8 mouse cellular contexts compared by ENCODE assay signal in genomic region chr3:95315844-95316550, GRCm38 (mm10). TPM values are rescaled to one million over a fixed set of nuclear protein-coding genes. Genes with fewer than 3 reads are reported as not detected.
DNase-seq lines count a peak whose midpoint lies in the region; ATAC-seq and TF ChIP-seq lines count a peak whose summit lies in the region.

No protein-coding gene starts in this region.

- whole genome bisulfite sequencing in lung, embryonic 16.5 days, result 11% methylated on average over 9 of the region's 9 CpGs
- WGBS in limb, embryonic 10.5 days, result 16% methylated on average over 9 of the region's 9 CpGs
- 16% methylated on average over 9 of the region's 9 CpGs for WGBS in olfactory bulb, adult 2 months

- TF ChIP-seq POLR2A in embryonic fibroblast, embryonic 13.5 days (IDR thresholded peaks at IDR 0.05; ENCODE audit: low read depth, low read length), result no peak
- no peak for TF ChIP-seq POLR2A in olfactory bulb, adult 2 months (IDR thresholded peaks at IDR 0.05; ENCODE audit: insufficient read depth, low read depth, low read length)

- H3K4me3 ChIP-seq in lung, embryonic 16.5 days (ENCODE audit: low read length), result peak overlapping the region; percentile 92
- H3K4me3 ChIP-seq in embryonic fibroblast, embryonic 13.5 days (ENCODE audit: insufficient read depth, low read length), result peak overlapping the region; percentile 85
- peak overlapping the region; percentile 98 for H3K4me3 ChIP-seq in limb, embryonic 10.5 days
- H3K4me3 ChIP-seq in olfactory bulb, adult 2 months (ENCODE audit: insufficient read depth, low read depth, low read length), result peak overlapping the region; percentile 84

- no peak for TF ChIP-seq CTCF in embryonic fibroblast, embryonic 13.5 days (IDR thresholded peaks at IDR 0.05; ENCODE audit: borderline replicate concordance, insufficient read depth, low read length)
- TF ChIP-seq CTCF in olfactory bulb, adult 2 months (IDR thresholded peaks at IDR 0.05; ENCODE audit: insufficient read depth, low read depth, low read length), result no peak

- peak overlapping the region; percentile 69 for H3K4me2 ChIP-seq in lung, embryonic 16.5 days (ENCODE audit: low read depth, low read length)

- no peaks in the 10 kb centered on the region for H3K27me3 ChIP-seq in lung, embryonic 16.5 days (ENCODE audit: control insufficient read depth, insufficient read depth, low read depth, low read length)
- no peaks in the 10 kb centered on the region for H3K27me3 ChIP-seq in limb, embryonic 10.5 days (ENCODE audit: low read depth, poor library complexity, severe bottlenecking)

- H3K27ac ChIP-seq in lung, embryonic 16.5 days (ENCODE audit: low read length), result peak overlapping the region; percentile 94
- H3K27ac ChIP-seq in embryonic fibroblast, embryonic 13.5 days (ENCODE audit: insufficient read depth, low read length), result peak overlapping the region; percentile 65
- H3K27ac ChIP-seq in limb, embryonic 10.5 days, result peak overlapping the region; percentile 100
- H3K27ac ChIP-seq in olfactory bulb, adult 2 months (ENCODE audit: insufficient read depth, low read depth, low read length), result peak overlapping the region; percentile 10

- ATAC-seq in lung, embryonic 16.5 days (ENCODE audit: low read depth), result no peak
- ATAC-seq in cerebellum, adult (ENCODE audit: insufficient number of reproducible peaks, low FRiP score, low TSS enrichment), result no peak

- peaks cover 32% of the 10 kb centered on the region for H3K4me1 ChIP-seq in lung, embryonic 16.5 days (replicated peaks; ENCODE audit: control insufficient read depth, insufficient read depth, low read length)
- peaks cover 17% of the 10 kb centered on the region; the same call in 1 of the 2 replicates for H3K4me1 ChIP-seq in embryonic fibroblast, embryonic 13.5 days (ENCODE audit: control insufficient read depth, insufficient read depth, low read length)
- peaks cover 39% of the 10 kb centered on the region for H3K4me1 ChIP-seq in limb, embryonic 10.5 days
- H3K4me1 ChIP-seq in olfactory bulb, adult 2 months (ENCODE audit: control insufficient read depth, insufficient read depth, low read length), result peaks cover 18% of the 10 kb centered on the region

- no peak for DNase-seq in lung, adult 18-20 months
- no peak for DNase-seq in limb, embryonic 10.5 days (ENCODE audit: low spot score)
- no peak for DNase-seq in spleen, adult 18-20 months
- no peak for DNase-seq in right cerebral cortex, postnatal 14 days

- H3K9ac ChIP-seq in lung, embryonic 16.5 days (ENCODE audit: low read length), result peak overlapping the region; percentile 99

- no peaks in the 10 kb centered on the region for H3K9me3 ChIP-seq in lung, embryonic 16.5 days (ENCODE audit: control insufficient read depth, low read length)
- no peaks in the 10 kb centered on the region for H3K9me3 ChIP-seq in limb, embryonic 10.5 days (replicated peaks)

- H3K36me3 ChIP-seq in lung, embryonic 16.5 days (ENCODE audit: control insufficient read depth, insufficient read depth, low read length), result peaks cover 9% of the 10 kb centered on the region; the same call in 1 of the 2 replicates
- H3K36me3 ChIP-seq in limb, embryonic 10.5 days, result peaks cover 32% of the 10 kb centered on the region

RNA-seq across cellular contexts. Expression of gene Cers2, which starts 1.4 kb away (rescaled TPM):
- 221 and 230 TPM in 2 replicates for polyA plus RNA-seq in lung, embryonic 16.5 days (2015; fragmentation: Nextera tagmentation; extraction: Ambion mirVana)
- 159 and 178 TPM in 2 replicates for polyA plus RNA-seq in embryonic fibroblast, embryonic 13.5 days (2011; ENCODE audit: insufficient read length, low read depth, missing spikeins)
- 131 and 144 TPM in 2 replicates for polyA plus RNA-seq in limb, embryonic 10.5 days (2016; fragmentation: Nextera tagmentation; extraction: Ambion mirVana)
- not detected in 2 replicates for polyA plus RNA-seq in olfactory bulb, adult 2 months (2012; ENCODE audit: insufficient read depth, insufficient read length, low replicate concordance, missing spikeins)

RNA-seq across cellular contexts. Expression of gene Anxa9, which starts 9.0 kb away (rescaled TPM):
- polyA plus RNA-seq in lung, embryonic 16.5 days (2015; fragmentation: Nextera tagmentation; extraction: Ambion mirVana), result 1.7 and 2.0 TPM in 2 replicates
- polyA plus RNA-seq in embryonic fibroblast, embryonic 13.5 days (2011; ENCODE audit: insufficient read length, low read depth, missing spikeins), result 0.79 and 1.2 TPM in 2 replicates
- polyA plus RNA-seq in limb, embryonic 10.5 days (2016; fragmentation: Nextera tagmentation; extraction: Ambion mirVana), result 1.2 and 1.6 TPM in 2 replicates
- polyA plus RNA-seq in olfactory bulb, adult 2 months (2012; ENCODE audit: insufficient read depth, insufficient read length, low replicate concordance, missing spikeins), result not detected in 2 replicates

RNA-seq across cellular contexts. Expression of gene Prune1, which starts 34.1 kb away (rescaled TPM):
- polyA plus RNA-seq in lung, embryonic 16.5 days (2015; fragmentation: Nextera tagmentation; extraction: Ambion mirVana), result 23.2 and 23.9 TPM in 2 replicates
- 22.2 and 22.9 TPM in 2 replicates for polyA plus RNA-seq in embryonic fibroblast, embryonic 13.5 days (2011; ENCODE audit: insufficient read length, low read depth, missing spikeins)
- 27.7 and 30.5 TPM in 2 replicates for polyA plus RNA-seq in limb, embryonic 10.5 days (2016; fragmentation: Nextera tagmentation; extraction: Ambion mirVana)
- not detected in 2 replicates for polyA plus RNA-seq in olfactory bulb, adult 2 months (2012; ENCODE audit: insufficient read depth, insufficient read length, low replicate concordance, missing spikeins)

RNA-seq across cellular contexts. Expression of gene Mindy1, which starts 34.9 kb away (rescaled TPM):
- 41.0 and 47.0 TPM in 2 replicates for polyA plus RNA-seq in lung, embryonic 16.5 days (2015; fragmentation: Nextera tagmentation; extraction: Ambion mirVana)
- 25.5 and 26.9 TPM in 2 replicates for polyA plus RNA-seq in embryonic fibroblast, embryonic 13.5 days (2011; ENCODE audit: insufficient read length, low read depth, missing spikeins)
- polyA plus RNA-seq in limb, embryonic 10.5 days (2016; fragmentation: Nextera tagmentation; extraction: Ambion mirVana), result 25.8 and 33.0 TPM in 2 replicates
- not detected in 2 replicates for polyA plus RNA-seq in olfactory bulb, adult 2 months (2012; ENCODE audit: insufficient read depth, insufficient read length, low replicate concordance, missing spikeins)

RNA-seq across cellular contexts. Expression of gene Setdb1, which starts 41.0 kb away (rescaled TPM):
- polyA plus RNA-seq in lung, embryonic 16.5 days (2015; fragmentation: Nextera tagmentation; extraction: Ambion mirVana), result 35.4 and 38.4 TPM in 2 replicates
- polyA plus RNA-seq in embryonic fibroblast, embryonic 13.5 days (2011; ENCODE audit: insufficient read length, low read depth, missing spikeins), result 28.6 and 34.3 TPM in 2 replicates
- polyA plus RNA-seq in limb, embryonic 10.5 days (2016; fragmentation: Nextera tagmentation; extraction: Ambion mirVana), result 57.1 and 62.9 TPM in 2 replicates
- not detected in 2 replicates for polyA plus RNA-seq in olfactory bulb, adult 2 months (2012; ENCODE audit: insufficient read depth, insufficient read length, low replicate concordance, missing spikeins)

Comparison
In these comparisons a context has a peak if more than half of its experiments do, and no peak if none do; other contexts are left out.
1. H3K27ac ChIP-seq: peak in every context shown above with its lines; median percentile 100 in limb, embryonic 10.5 days; 94 in lung, embryonic 16.5 days; 65 in embryonic fibroblast, embryonic 13.5 days; 10 in olfactory bulb, adult 2 months.
2. RNA of gene Prune1, which starts 34.1 kb away (polyA plus RNA-seq): 27.7 to 30.5 TPM in limb, embryonic 10.5 days, 23.2 to 23.9 TPM in lung, embryonic 16.5 days and 22.2 to 22.9 TPM in embryonic fibroblast, embryonic 13.5 days; not detected in olfactory bulb, adult 2 months; every median in the first group is over 10 times any median in the second.
3. Peak in every context shown above with its lines, with median percentiles within 50 percentile points of each other: H3K4me3 ChIP-seq.